Mouse (Mus musculus): ENCODE results near the gene Kirrel3.

The Kirrel3 gene

DNA sequence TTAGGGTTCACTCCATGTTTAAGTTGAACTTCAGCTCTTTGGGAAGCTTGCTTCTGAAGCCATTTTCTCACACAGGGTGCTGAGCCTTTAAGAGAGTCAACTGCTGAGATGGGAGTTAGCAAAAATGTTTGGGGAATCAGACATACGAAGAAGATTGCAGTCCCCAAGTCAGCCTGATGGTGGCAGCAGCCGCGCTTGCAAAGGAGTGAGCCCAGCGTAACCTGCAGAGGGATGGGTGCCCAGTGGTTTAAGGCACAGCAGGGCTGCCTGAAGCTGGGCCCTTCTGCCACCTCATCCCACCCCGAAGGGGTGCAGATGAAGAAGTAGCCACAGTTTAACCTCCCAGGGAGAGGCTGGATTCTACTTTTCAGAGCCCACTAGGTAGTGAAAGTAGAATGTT is 13.0 kb downstream of the Kirrel3 start:
- DNase-seq (ENCODE audit: extremely low spot score, low read depth, low spot score): no peak

GRCm38 (mm10) chr9:34507164-34507563 is 21.5 kb downstream of the Kirrel3 start:
- DNase-seq (ENCODE audit: extremely low spot score, low read depth, low spot score): no peak

GRCm38 (mm10) chr9:34518861-34519260 is 33.2 kb downstream of the Kirrel3 start:
- DNase-seq (ENCODE audit: extremely low spot score, low read depth, low spot score): no peak

DNA sequence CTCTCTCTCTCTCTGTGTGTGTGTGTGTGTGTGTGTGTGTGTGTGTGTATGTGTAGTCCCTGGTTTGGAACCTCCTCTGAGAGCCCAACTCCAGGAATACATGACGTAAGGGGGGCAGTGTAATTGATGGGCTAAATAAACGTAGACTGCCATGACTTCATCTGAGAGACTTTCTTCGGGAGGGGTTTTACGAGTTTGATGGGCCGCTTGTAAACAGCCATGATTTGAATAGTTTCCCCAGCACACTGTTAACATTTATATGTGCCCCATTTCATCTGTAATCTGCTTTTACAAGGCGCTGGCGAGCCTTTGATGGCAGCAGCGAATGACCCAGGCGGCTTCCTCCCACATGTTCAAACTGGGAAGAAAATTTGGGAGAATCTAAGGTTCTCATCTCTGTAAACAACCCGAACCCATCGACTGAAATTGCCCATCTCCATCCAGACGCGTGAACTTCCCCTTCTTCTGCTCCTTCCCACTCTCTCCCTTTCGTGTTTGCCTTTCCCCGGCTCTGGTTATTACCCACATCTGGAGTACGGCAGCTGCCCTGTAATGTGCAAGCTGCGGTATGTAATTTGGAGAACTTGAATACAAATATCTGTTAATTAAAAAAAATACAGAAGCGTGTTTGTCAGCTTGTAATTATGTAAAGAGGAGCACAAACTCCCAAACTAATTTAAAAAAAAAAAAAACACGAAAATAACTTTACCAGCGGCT is 34.7 kb downstream of the Kirrel3 start:
- no peak for DNase-seq (ENCODE audit: extremely low spot score, low read depth, low spot score)

DNA sequence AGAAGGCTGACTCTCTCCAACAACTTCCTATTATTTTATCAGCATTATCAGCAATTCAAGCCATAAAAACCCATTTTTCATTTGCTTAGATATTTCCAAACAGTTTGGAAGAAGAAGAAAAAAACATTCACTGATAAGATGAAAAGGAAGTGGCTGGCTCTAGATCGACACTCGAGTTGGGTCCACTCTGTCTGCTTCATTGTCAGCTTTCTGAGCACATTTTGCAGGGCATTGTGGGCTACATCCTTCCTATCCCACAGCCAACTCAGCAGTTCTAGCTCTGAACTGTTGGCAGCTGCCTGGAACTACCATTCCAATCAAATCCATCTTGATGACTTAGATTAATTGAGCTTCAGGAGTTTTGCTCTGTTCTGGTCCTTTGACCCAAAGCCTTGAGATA is 40.0 kb downstream of the Kirrel3 start:
- DNase-seq (ENCODE audit: extremely low spot score, low read depth, low spot score): no peak

- no peak for DNase-seq (ENCODE audit: extremely low spot score, low read depth, low spot score)
Measured at GRCm38 (mm10) chr9:34538591-34539335, 53.1 kb downstream of the Kirrel3 start.

DNA sequence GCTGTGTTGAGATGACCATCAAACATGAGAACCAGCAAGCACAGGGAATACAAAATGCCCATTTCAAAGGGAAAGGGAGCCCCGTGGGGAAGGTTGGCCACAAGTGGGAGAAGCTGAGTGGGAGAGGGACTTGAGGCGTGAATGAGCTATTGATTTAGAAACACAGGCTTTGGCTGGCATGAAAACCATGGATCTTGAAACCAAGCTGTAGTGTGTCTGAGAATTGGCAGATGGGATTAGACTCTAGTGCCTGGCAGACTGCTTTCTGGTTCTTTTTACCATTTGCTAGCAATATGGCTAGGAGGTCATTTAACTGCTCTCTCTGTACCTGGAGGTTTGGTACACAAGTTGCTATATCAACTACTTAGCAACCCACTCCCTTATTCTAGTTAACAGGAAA is 56.2 kb downstream of the Kirrel3 start:
- no peak for DNase-seq (ENCODE audit: extremely low spot score, low read depth, low spot score)

DNA sequence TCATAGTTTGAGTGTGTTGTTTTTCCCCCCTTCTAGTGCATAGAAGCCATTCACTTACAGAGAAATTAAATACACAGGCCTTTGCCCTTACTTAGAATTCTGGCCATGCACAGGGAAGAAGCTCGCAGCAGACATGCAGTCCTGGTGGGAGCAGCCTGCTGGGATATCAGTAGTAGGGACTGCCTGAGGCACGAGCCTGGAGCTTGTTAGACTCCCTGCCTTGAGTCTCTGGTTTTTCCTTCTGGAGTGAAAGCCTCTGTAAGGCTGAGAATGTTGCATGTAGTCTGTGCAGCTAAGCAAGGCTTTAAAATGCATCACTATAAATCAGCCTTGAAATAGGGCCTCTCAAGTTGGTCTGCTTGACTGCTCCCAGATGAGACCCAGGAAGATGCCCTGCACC is 70.0 kb downstream of the Kirrel3 start:
- DNase-seq (ENCODE audit: extremely low spot score, low read depth, low spot score): no peak

DNA sequence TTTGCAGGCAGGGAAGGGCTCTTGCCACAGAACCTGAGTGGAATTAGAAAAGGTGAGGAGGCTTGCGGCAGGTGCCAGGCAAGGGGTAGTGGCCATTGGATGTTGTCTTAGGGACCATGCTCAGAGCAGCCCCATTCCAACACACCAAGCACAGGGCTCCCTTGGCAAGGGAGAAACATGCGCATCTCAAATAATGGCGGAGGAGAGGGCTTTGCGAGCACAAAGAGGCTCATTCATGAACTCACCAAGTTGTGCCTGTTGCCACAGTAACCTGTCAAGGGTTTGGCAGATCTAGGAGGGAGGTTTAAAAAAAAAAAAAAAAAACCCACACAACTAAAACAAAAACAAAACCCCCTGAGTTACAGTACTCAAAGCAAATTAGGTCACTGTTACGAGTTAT is 72.2 kb downstream of the Kirrel3 start:
- no peak for DNase-seq (ENCODE audit: extremely low spot score, low read depth, low spot score)

DNA sequence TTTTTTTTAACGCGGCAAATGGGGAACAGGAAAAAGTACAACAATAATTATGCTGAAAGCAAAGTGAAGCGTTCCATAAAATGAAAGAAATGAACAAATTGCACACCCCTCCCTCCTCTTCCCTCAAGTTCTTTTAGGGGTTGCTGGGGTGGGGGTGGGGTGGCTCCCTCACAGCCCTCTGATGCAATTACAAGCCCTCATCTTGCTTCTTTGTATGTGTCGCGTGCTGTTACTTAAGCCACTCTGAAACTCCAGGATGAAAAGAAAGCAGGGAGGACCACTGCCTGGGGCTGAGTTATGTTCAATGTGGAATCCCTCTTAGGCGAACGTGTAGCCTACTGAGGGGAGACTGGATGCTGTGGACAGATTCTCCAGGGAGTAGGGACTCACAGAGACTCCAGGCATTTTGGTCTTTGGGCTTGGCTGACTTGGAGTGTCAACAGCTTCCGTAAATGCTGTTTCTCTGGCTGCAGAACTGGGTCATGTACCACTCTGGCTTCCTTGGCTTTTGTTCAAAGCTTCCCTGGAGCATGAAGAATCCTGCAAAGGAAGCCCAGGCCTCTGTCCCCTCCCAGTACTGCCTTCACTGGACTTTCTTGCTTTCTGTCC is 72.7 kb downstream of the Kirrel3 start:
- no peak for DNase-seq (ENCODE audit: extremely low spot score, low read depth, low spot score)

DNA sequence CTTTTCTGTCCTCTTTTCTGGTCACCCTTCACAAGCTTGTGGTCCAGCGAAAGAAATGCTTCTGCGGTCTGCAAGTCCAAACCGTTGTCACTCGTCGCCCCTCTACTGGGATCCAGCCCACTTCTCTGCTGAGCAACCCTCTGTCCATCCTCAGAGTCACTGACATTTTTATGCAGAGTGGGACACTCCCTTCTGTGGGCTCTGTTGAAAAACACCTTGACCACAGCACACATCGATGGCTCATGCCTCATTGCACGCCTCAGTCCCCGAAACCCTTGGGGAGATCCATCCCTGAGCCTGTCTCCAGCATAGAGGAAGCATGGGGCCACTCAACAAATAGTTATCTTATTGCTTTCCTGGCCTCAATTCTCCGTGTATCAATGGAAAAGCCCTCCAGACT is 73.4 kb downstream of the Kirrel3 start:
- DNase-seq (ENCODE audit: extremely low spot score, low read depth, low spot score): no peak

- no peak for DNase-seq (ENCODE audit: extremely low spot score, low read depth, low spot score)
Measured at GRCm38 (mm10) chr9:34561281-34561680, 75.6 kb downstream of the Kirrel3 start.

DNA sequence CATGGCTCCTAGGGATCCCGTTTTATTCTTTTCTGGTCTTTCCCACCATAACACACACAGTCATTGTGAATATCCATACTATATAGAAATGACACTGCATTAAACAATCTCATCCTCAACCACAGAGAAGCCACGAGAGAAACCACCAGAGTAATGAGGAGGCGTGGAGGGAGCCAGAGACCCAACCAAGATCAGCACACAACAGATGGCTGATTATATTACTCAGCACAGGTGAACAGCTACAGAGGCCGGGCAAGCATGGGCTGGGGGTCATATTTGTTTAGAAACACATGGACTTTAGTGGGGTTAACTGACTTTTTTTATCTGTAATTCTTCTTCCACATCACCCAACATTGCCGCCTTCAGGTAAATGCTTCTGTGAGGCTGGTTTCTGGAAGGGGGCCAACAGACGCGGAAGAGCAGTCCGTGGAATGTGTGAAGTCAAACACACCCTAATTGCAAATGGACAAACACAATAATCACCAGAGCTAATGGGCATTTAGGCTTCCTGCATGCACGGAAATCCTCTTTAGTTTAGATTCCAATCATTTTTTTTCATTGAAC is 76.8 kb downstream of the Kirrel3 start:
- DNase-seq (ENCODE audit: extremely low spot score, low read depth, low spot score): no peak

- DNase-seq (ENCODE audit: extremely low spot score, low read depth, low spot score): no peak
Measured at GRCm38 (mm10) chr9:34573906-34574305, 88.2 kb downstream of the Kirrel3 start.

DNA sequence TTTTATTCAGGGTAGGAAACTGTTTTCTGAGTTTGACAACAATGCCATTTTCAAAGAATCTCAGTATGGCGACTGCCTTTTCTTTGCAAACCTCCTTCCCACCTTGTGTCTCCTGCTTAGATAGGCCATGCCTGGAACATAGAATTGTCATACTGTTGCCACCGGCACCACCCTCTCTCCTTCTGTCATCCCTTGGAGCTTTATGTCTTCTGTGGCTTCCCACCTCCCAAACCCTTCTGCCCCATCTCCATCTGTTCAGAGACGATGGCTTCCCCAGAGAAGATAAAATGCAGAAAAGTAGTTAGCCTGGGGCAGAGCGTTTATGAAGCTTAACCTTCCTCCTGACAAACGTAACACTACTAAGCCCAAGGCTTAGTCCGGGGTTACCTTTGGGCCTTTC is 88.9 kb downstream of the Kirrel3 start:
- DNase-seq (ENCODE audit: extremely low spot score, low read depth, low spot score): no peak

- no peak for DNase-seq (ENCODE audit: extremely low spot score, low read depth, low spot score)
Measured at GRCm38 (mm10) chr9:34579174-34579573, 93.5 kb downstream of the Kirrel3 start.

- DNase-seq (ENCODE audit: extremely low spot score, low read depth, low spot score): no peak
Measured at GRCm38 (mm10) chr9:34580059-34580458, 94.4 kb downstream of the Kirrel3 start.

- no peak for DNase-seq (ENCODE audit: extremely low spot score, low read depth, low spot score)
Measured at GRCm38 (mm10) chr9:34582496-34582895, 96.8 kb downstream of the Kirrel3 start.

GRCm38 (mm10) chr9:34585487-34585886 is 99.8 kb downstream of the Kirrel3 start:
- DNase-seq (ENCODE audit: extremely low spot score, low read depth, low spot score): no peak

DNA sequence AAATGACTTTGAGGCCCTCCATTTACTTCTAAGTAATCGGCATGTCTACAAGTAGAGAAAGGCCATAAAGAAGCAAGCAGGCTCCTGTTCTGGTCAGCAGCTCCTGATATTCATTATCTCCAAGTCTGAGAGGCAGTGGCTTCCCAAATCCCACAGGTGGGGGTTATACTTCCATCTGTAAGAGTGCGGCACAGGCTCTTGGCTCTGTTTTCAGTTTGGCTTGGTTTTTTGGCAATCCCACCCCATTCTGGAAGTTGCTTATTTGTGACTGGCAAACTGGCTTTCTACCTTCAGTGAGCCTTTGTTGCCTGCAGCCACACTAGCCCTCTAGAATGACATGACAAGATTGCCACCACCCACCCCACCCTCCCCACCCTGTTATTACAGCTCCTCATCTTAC is 100.4 kb downstream of the Kirrel3 start:
- no peak for DNase-seq (ENCODE audit: extremely low spot score, low read depth, low spot score)

- DNase-seq (ENCODE audit: extremely low spot score, low read depth, low spot score): no peak
Measured at GRCm38 (mm10) chr9:34589799-34590198, 104.1 kb downstream of the Kirrel3 start.

GRCm38 (mm10) chr9:34592073-34592610 is 106.4 kb downstream of the Kirrel3 start:
- no peak for DNase-seq (ENCODE audit: extremely low spot score, low read depth, low spot score)

Measured in hindlimb bud, embryonic 11.5 days (tissue).